Mouse (Mus musculus): ENCODE data around the gene Slc37a1.

Slc37a1 gene

GRCm38 (mm10) chr17:31317521-31318272 lies 31.1 kb downstream of the Slc37a1 start:
- DNase-seq (ENCODE audit: low read depth, low spot score) = peak; percentile 74

- no peak for DNase-seq (ENCODE audit: low read depth, low spot score)
Measured at GRCm38 (mm10) chr17:31318906-31319767, 32.5 kb downstream of the Slc37a1 start.

- DNase-seq (ENCODE audit: low read depth, low spot score) = no peak
Measured at GRCm38 (mm10) chr17:31321425-31321824, 34.8 kb downstream of the Slc37a1 start.

GRCm38 (mm10) chr17:31322446-31322845 lies 35.9 kb downstream of the Slc37a1 start:
- no peak for DNase-seq (ENCODE audit: low read depth, low spot score)

GRCm38 (mm10) chr17:31323379-31323778 lies 36.8 kb downstream of the Slc37a1 start:
- no peak for DNase-seq (ENCODE audit: low read depth, low spot score)

- DNase-seq (ENCODE audit: low read depth, low spot score) = no peak
Measured at GRCm38 (mm10) chr17:31324227-31324626, 37.6 kb downstream of the Slc37a1 start.

- DNase-seq (ENCODE audit: low read depth, low spot score) = peak; percentile 82
Measured at GRCm38 (mm10) chr17:31325451-31326219, 39.0 kb downstream of the Slc37a1 start.

- DNase-seq (ENCODE audit: low read depth, low spot score) = peak; percentile 67
Measured at GRCm38 (mm10) chr17:31326220-31326852, 39.7 kb downstream of the Slc37a1 start.

GRCm38 (mm10) chr17:31328466-31328865 lies 41.9 kb downstream of the Slc37a1 start:
- DNase-seq (ENCODE audit: low read depth, low spot score) = peak; percentile 73

GRCm38 (mm10) chr17:31330622-31331021 lies 44.0 kb downstream of the Slc37a1 start:
- DNase-seq (ENCODE audit: low read depth, low spot score) = peak; percentile 88

- DNase-seq (ENCODE audit: low read depth, low spot score) = peak; percentile 50
Measured at GRCm38 (mm10) chr17:31331273-31331672, 44.7 kb downstream of the Slc37a1 start.

- no peak for DNase-seq (ENCODE audit: low read depth, low spot score)
Measured at GRCm38 (mm10) chr17:31331920-31332319, 45.3 kb downstream of the Slc37a1 start.

- DNase-seq (ENCODE audit: low read depth, low spot score) = peak; percentile 67
Measured at GRCm38 (mm10) chr17:31332333-31332732, 45.7 kb downstream of the Slc37a1 start.

- no peak for DNase-seq (ENCODE audit: low read depth, low spot score)
Measured at GRCm38 (mm10) chr17:31334509-31335260, 48.1 kb downstream of the Slc37a1 start.

GRCm38 (mm10) chr17:31335344-31336080 lies 48.9 kb downstream of the Slc37a1 start:
- DNase-seq (ENCODE audit: low read depth, low spot score) = no peak

- no peak for DNase-seq (ENCODE audit: low read depth, low spot score)
Measured at GRCm38 (mm10) chr17:31339769-31340168, 53.2 kb downstream of the Slc37a1 start.

GRCm38 (mm10) chr17:31342191-31342590 lies 55.6 kb downstream of the Slc37a1 start:
- DNase-seq (ENCODE audit: low read depth, low spot score) = no peak

- peak; percentile 83 for DNase-seq (ENCODE audit: low read depth, low spot score)
Measured at GRCm38 (mm10) chr17:31344172-31344801, 57.7 kb downstream of the Slc37a1 start.

GRCm38 (mm10) chr17:31344816-31345215 lies 58.2 kb downstream of the Slc37a1 start:
- DNase-seq (ENCODE audit: low read depth, low spot score) = no peak
